Mouse (Mus musculus) kidney, postnatal 10 days (tissue): ENCODE data around the gene Ep300.

Experiments
- DNase-seq: peaks from one replicate; pipeline ENCODE4 v3.0.0; 2021; ENCODE audit warnings: mixed read lengths

Ep300 gene

DNA sequence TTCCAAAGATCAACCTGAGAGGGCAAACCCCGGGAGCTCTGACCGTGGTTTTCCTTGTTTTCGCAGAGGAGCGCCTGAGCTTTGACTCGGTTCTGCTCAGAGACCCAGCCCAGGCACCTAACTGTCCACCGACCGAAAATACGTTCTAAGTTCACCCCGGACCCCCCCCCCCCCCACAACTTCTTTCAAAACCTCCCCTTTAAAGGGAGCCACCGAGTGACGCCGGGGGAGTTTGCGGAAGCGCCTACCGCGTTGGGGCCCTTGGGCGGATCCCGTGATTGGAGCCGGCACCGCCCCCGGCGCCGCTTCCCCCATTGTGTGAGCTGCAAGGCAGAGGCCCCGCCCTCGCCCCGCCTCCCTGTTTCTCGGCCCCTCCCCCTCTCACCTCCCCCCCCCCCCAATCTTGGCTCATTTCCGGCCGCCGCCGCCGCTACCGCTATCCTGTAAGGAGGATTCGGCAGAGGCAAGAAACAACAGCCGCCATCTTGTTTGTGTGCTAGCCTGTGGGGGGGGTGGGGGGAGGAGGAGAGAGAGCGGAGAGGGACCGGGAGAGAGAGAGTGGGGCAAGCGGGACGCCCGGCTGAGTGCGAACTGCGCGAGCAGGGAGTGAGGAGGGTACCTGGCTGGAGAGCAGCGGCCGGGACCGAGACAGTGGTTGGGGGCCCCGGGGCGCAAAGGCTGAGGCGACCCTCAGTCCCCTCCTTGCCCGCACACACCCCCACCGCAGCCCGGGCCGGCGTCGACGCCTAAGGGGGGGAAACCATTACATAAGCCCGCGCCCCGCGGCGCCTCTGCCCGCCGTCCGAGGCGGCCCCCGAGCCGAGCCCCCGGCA is at the start of gene Ep300:
TSS of gene Ep300 (plus strand) at position 439 of the 833 bp plus-strand sequence.
- DNase-seq = peak; percentile 99

- no peak for DNase-seq
Observed at GRCm38 (mm10) chr15:81535881-81536351, 49.2 kb upstream of the Ep300 start.

- no peak for DNase-seq
Observed at GRCm38 (mm10) chr15:81538149-81538548, 47.0 kb upstream of the Ep300 start.

GRCm38 (mm10) chr15:81539560-81539959 is 45.6 kb upstream of the Ep300 start:
- no peak for DNase-seq

- no peak for DNase-seq
Observed at GRCm38 (mm10) chr15:81544916-81545315, 40.2 kb upstream of the Ep300 start.

GRCm38 (mm10) chr15:81545387-81546176 is 39.6 kb upstream of the Ep300 start:
- DNase-seq = no peak

DNA sequence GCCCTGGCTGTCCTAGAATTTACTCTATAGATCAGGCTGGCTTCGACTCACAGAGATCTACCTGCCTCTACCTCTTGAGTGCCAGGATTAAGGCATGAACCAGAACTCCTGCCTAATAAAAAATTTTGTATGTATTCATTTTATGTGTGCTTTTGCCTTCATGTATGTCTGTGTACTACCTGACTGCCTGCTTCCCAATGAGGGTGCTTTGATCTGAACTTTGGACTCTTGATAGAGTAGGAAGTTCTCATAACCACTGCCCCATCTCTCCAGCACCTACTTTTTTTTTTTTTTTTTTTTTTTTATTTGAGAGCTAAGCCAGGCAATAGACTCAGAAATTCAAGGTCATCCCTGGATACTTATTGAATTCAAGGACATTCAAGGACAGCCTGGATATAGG is 31.7 kb upstream of the Ep300 start:
- DNase-seq = no peak

DNA sequence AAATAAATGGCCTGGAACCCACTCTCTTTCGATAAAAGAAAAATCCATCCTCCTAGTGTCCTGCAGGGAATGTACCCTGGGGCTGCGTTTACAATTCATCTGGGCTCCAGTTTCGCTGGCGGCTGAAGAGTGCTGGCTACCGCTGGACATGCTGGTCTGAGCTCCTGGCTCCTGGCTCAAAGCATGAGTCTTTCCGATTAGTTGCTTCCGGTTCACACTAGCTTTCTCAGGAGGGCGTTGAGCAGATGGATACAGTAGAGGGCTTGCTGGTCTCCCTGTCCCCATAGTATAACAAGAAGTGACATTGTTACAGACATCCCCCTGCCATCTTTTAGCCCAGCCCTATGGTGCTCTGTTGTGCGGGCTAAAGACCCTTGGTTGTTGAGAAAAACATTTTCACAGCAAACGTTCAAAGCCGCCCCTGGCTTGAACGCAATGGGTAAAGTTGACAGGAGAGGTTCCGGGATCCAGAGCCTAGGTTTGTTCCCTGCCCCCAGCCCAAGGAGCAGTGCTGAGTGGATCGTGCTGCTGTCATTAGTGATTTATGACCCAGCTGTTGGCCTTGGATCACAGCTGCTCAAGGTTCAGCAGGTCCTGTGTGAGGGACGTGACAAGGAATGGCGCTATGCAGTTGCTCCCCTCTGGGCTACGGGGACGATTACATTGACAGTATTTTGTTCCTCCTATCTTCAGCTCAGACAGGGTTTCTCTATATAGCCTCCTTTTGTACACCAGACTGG is 30.4 kb upstream of the Ep300 start:
- peak; percentile 44 for DNase-seq

DNA sequence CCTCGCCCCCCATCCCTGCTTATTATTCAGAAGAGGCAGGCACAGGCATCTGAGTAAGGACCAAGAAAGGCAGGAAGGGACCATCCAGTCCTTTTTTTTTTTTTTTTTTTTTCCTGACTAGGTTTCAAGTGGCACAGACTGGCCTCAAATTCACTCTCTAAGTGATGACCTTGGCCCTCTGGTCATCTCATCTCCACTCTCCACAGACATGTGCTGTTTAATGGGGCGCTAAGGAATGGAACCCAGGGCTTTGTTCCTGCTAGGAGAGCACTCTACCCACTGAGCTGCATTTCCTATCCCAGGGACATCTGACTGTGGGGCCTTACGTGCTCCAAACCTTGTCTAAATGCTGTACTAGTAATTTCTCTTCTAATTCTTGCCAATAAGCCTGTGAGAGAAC is 29.2 kb upstream of the Ep300 start:
- DNase-seq = no peak

GRCm38 (mm10) chr15:81561501-81561900 is 23.6 kb upstream of the Ep300 start:
- DNase-seq = no peak

GRCm38 (mm10) chr15:81561996-81562395 is 23.2 kb upstream of the Ep300 start:
- DNase-seq = no peak

- DNase-seq = peak; percentile 43
Observed at GRCm38 (mm10) chr15:81562491-81563488, 22.4 kb upstream of the Ep300 start.

DNA sequence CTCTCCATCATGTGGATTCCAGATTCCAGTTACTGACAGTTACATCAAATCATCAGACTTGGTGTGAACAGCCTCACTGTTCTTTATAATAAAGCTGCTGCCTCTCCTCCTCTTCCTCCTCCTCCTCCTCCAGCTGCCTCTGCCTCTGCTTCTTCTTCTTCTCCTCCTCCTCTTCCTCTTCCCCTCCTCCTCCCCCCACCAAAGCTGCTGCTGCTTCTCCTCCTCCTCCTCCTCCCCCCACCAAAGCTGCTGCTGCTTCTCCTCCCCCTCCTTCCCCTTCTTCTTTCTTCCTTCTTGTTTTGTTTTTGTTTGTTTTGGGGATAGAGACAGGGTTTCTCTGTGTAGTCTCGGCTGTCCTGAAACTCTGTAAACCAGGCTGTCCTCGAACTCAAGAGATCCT is 17.1 kb upstream of the Ep300 start:
- DNase-seq = no peak

DNA sequence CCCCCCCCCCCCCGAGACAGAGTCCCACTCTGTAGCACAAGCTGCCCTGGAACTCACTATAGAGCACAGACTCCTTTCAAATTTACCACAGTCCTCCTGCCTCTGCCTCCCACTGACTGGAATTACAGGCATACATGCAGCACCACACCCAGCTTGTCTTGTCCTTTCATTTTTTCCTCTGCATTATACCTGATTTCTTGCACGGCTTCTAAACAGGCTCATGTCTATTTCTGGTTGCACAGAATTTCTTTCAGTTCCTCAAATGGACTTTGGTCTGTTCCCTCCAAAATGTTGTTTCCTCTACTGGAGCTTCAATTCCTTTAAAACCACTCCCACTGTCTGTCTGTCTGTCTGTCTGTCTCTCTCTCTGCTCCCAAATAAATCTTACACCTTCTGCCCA is 16.6 kb upstream of the Ep300 start:
- no peak for DNase-seq

- no peak for DNase-seq
Observed at GRCm38 (mm10) chr15:81576961-81577360, 8.2 kb upstream of the Ep300 start.

GRCm38 (mm10) chr15:81577743-81578165 is 7.4 kb upstream of the Ep300 start:
- no peak for DNase-seq

- DNase-seq = no peak
Observed at GRCm38 (mm10) chr15:81584466-81584865, 685 bp upstream of the Ep300 start.

DNA sequence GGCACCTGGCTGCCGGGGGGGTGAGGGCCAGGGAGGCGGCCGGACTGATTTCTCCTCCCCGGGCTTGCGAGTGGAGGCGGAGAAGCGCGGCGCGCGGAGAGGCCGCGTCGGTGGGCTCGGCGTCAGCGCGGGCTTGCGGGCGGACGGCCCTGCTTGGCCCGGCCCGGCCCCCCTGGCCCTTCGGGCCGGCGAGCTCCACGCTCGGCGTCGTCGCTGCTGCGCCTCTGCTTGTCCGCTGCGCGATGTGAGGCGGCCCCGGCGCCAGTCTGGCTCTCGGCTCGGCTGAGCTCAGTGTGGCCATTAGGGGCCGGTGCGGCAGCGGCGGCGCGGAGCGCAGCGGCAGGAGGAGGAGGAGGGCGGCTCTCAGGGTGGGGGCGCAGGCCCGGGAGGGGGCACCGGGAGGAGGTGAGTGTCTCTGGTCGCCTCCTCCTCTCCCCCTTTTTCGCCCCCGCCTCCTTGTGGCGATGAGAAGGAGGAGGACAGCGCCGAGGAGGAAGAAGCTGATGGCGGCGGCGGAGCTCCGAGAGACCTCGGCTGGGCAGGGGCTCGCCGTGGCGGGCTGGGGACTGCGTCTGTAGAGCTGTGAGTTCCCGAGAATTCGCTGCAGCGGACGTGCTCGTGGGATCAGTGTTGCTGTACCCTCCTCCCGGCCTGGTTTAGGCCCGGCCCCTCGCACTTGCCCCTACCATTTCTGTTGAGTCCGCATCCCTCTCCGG is 753 bp downstream of the Ep300 start:
- DNase-seq = peak; percentile 91

GRCm38 (mm10) chr15:81586466-81586865 is 1.3 kb downstream of the Ep300 start:
- DNase-seq = no peak

- no peak for DNase-seq
Observed at GRCm38 (mm10) chr15:81587686-81588085, 2.5 kb downstream of the Ep300 start.

GRCm38 (mm10) chr15:81594146-81594696 is 9.1 kb downstream of the Ep300 start:
- DNase-seq = no peak
